Mouse (Mus musculus) erythroblast, embryonic 14.5 days (primary cell): ENCODE results near the gene Ccsap. TPM values are rescaled to one million over a fixed set of nuclear protein-coding genes. Genes with fewer than 3 reads are reported as not detected.

Source experiments
- H3K27me3 ChIP-seq: 2 replicates; pipeline ENCODE4 v1.6.1; 2012; ENCODE audit warnings: inconsistent platforms; ENCODE audit not compliant: control insufficient read depth
- H3K36me3 ChIP-seq: 2 replicates; pipeline ENCODE4 v1.6.1; 2012; ENCODE audit warnings: mild to moderate bottlenecking, inconsistent platforms; ENCODE audit not compliant: control insufficient read depth
- H3K4me1 ChIP-seq: 2 replicates; pipeline ENCODE4 v1.6.1; 2012; ENCODE audit warnings: inconsistent platforms; ENCODE audit not compliant: control insufficient read depth
- H3K4me3 ChIP-seq: replicated peaks from 2 replicates; pipeline ENCODE3; 2012; ENCODE audit warnings: moderate library complexity, mild to moderate bottlenecking, inconsistent platforms
- H3K9me3 ChIP-seq: 2 replicates; pipeline ENCODE4 v1.6.1; 2012; ENCODE audit warnings: low read length, inconsistent platforms, mixed read lengths; ENCODE audit not compliant: control insufficient read depth
- GATA1 ChIP-seq: IDR thresholded peaks from 2 replicates; pipeline ENCODE4 v1.6.1; 2012; ENCODE audit warnings: low read length, inconsistent platforms, mixed read lengths
- TAL1 ChIP-seq: IDR thresholded peaks from 3 replicates; pipeline ENCODE4 v1.6.1; 2012; ENCODE audit warnings: low read length, inconsistent platforms, mixed read lengths
- polyA plus RNA-seq: library from polyadenylated mRNA; stranded (reverse); fragments of >175 nt; gene quantifications from 2 replicates; pipeline ENCODE4 v1.2.3, GENCODE M21; 2012

The Ccsap gene
- polyA plus RNA-seq, 1 experiment: 0.98 TPM

- TF ChIP-seq GATA1 (no peak), TAL1 (no peak)
- H3K4me3 ChIP-seq: peak within 1 kb of the TSS; percentile 80
- peaks cover 42% of the 10 kb centered on the region for H3K4me1 ChIP-seq
- H3K36me3 ChIP-seq: peaks cover 3% of the 10 kb centered on the region
- no peaks in the 10 kb centered on the region for H3K27me3 ChIP-seq
- H3K9me3 ChIP-seq: peaks cover 3% of the 10 kb centered on the region; the same call in 1 of the 2 replicates
Observed at GRCm38 (mm10) chr8:123805718-123806373, 54.2 kb downstream of the Ccsap start, which contains the start of gene Rab4a. Rab4a (plus strand) TSS chr8:123805985.

GRCm38 (mm10) chr8:123805209-123805717, 54.7 kb downstream of the Ccsap start:
- TF ChIP-seq TAL1 (no peak), GATA1 (no peak)

GRCm38 (mm10) chr8:123804586-123804985, 55.4 kb downstream of the Ccsap start:
- Histone ChIP-seq H3K4me1 (peaks cover 44% of the 10 kb centered on the region), H3K9me3 (peaks cover 4% of the 10 kb centered on the region; the same call in 1 of the 2 replicates), H3K27me3 (no peaks in the 10 kb centered on the region), H3K4me3 (no peak overlapping the region), H3K36me3 (no peaks in the 10 kb centered on the region; the same call in none of the 2 replicates)
- no peak for TF ChIP-seq TAL1
- TF ChIP-seq GATA1: no peak

More at GRCm38 (mm10) chr8:123805209-123805717, 54.7 kb downstream of the Ccsap start:
- Histone ChIP-seq H3K4me1 (peaks cover 43% of the 10 kb centered on the region), H3K4me3 (peak overlapping the region; percentile 80), H3K27me3 (no peaks in the 10 kb centered on the region), H3K9me3 (peaks cover 4% of the 10 kb centered on the region; the same call in 1 of the 2 replicates), H3K36me3 (peaks cover 3% of the 10 kb centered on the region)

DNA sequence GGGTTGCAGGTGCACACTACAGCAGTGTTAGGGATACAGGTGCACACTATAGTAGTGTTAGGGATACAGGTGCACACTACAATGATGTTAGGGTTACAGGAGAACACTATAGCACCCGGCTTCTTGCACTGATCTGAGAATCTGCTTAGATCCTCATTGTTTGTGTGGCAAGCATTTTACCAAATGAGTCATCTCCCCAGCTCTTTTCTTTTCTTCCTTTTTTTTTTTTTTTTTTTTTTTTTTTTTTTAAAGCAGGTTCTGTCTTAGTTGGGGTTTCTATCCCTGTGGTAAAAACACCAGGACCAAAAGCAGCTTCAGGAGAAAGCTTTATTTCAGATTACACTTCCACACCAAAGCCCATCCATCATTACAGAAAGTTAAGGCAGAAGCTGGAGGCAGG, 56.4 kb downstream of the Ccsap start:
- H3K9me3 ChIP-seq: peaks cover 4% of the 10 kb centered on the region; the same call in 1 of the 2 replicates
- H3K27me3 ChIP-seq: no peaks in the 10 kb centered on the region
- no peak overlapping the region for H3K4me3 ChIP-seq
- no peak for TF ChIP-seq GATA1
- no peak; the same call in 2 of the 3 replicates for TF ChIP-seq TAL1
- peaks cover 49% of the 10 kb centered on the region for H3K4me1 ChIP-seq
- H3K36me3 ChIP-seq: no peaks in the 10 kb centered on the region; the same call in none of the 2 replicates

GRCm38 (mm10) chr8:123801538-123801937, 58.5 kb downstream of the Ccsap start:
- no peak for TF ChIP-seq TAL1
- TF ChIP-seq GATA1: no peak
- H3K9me3 ChIP-seq: peaks cover 4% of the 10 kb centered on the region; the same call in 1 of the 2 replicates
- H3K4me3 ChIP-seq: no peak overlapping the region
- no peaks in the 10 kb centered on the region for H3K27me3 ChIP-seq
- H3K4me1 ChIP-seq: peaks cover 51% of the 10 kb centered on the region
- H3K36me3 ChIP-seq: no peaks in the 10 kb centered on the region; the same call in 1 of the 2 replicates

GRCm38 (mm10) chr8:123800867-123801266, 59.1 kb downstream of the Ccsap start:
- TF ChIP-seq TAL1 (no peak), GATA1 (no peak)
- Histone ChIP-seq H3K4me1 (peaks cover 48% of the 10 kb centered on the region), H3K9me3 (peaks cover 4% of the 10 kb centered on the region; the same call in 1 of the 2 replicates), H3K4me3 (no peak overlapping the region), H3K27me3 (no peaks in the 10 kb centered on the region), H3K36me3 (no peaks in the 10 kb centered on the region; the same call in 1 of the 2 replicates)

DNA sequence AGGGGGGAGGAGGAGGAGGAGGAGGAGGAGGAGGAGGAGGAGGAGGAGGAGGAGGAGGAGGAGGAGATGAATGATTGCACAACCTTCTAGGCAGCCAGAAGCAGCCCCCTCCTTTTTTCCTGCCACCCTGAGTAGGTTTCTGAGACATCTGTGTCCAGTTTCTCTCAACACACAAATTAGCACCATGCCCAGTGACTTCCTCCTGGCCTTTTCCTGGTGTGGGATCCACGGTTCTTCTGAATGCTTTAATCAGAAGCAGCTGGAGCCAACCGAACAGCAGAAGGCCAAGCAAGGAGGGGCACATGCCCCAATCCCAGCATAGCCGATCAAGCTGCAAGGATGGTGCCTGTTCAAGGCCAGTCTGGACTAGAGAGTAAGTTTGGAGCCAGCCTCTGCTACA, 60.1 kb downstream of the Ccsap start:
- no peak for TF ChIP-seq TAL1
- no peak for TF ChIP-seq GATA1
- H3K9me3 ChIP-seq: peaks cover 4% of the 10 kb centered on the region; the same call in 1 of the 2 replicates
- no peaks in the 10 kb centered on the region for H3K27me3 ChIP-seq
- no peak overlapping the region for H3K4me3 ChIP-seq
- H3K4me1 ChIP-seq: peaks cover 41% of the 10 kb centered on the region
- no peaks in the 10 kb centered on the region; the same call in 1 of the 2 replicates for H3K36me3 ChIP-seq

GRCm38 (mm10) chr8:123799434-123799833, 60.6 kb downstream of the Ccsap start:
- H3K36me3 ChIP-seq: no peaks in the 10 kb centered on the region; the same call in 1 of the 2 replicates
- H3K9me3 ChIP-seq: peaks cover 4% of the 10 kb centered on the region; the same call in 1 of the 2 replicates
- H3K4me3 ChIP-seq: no peak overlapping the region
- no peak for TF ChIP-seq GATA1
- TF ChIP-seq TAL1: no peak
- no peaks in the 10 kb centered on the region for H3K27me3 ChIP-seq
- peaks cover 41% of the 10 kb centered on the region for H3K4me1 ChIP-seq

DNA sequence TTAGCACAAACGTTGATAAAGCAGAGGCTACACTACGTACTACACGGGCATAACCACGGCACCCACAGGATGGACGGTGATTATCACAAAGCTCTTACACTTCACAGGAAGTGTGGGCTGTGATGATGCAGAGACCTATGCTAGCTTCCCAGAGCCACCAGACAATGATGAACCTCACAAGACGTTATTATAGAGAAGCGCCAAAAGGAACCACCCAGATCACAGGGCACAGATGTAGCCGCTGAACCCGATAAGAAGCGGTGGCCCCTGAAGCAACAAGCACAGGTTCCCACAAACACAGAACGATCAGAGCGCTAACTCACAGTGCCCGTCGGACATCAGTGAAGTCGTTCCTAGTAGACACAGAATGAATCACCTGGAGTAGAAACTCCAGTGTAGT, 62.1 kb downstream of the Ccsap start:
- H3K36me3 ChIP-seq: no peaks in the 10 kb centered on the region; the same call in 1 of the 2 replicates
- peak overlapping the region; percentile 31 for H3K4me3 ChIP-seq
- H3K27me3 ChIP-seq: no peaks in the 10 kb centered on the region
- peaks cover 41% of the 10 kb centered on the region for H3K4me1 ChIP-seq
- peaks cover 4% of the 10 kb centered on the region; the same call in 1 of the 2 replicates for H3K9me3 ChIP-seq
- TF ChIP-seq TAL1: peak; percentile 24; the same call in 1 of the 3 replicates
- TF ChIP-seq GATA1: no peak

GRCm38 (mm10) chr8:123796758-123797157, 63.3 kb downstream of the Ccsap start:
- Histone ChIP-seq H3K4me3 (no peak overlapping the region), H3K4me1 (peaks cover 41% of the 10 kb centered on the region), H3K9me3 (peaks cover 4% of the 10 kb centered on the region; the same call in 1 of the 2 replicates), H3K27me3 (no peaks in the 10 kb centered on the region), H3K36me3 (no peaks in the 10 kb centered on the region; the same call in 1 of the 2 replicates)
- no peak for TF ChIP-seq TAL1
- TF ChIP-seq GATA1: no peak
